Mouse (Mus musculus) ES-E14 (cell line): ENCODE data around the gene Cpxm2. TPM values are rescaled to one million over a fixed set of nuclear protein-coding genes. Genes with fewer than 3 reads are reported as not detected.
A peak's percentile ranks its signal among the peaks of the same experiment; 100 is the strongest.

Experiments
- DNase-seq: peaks from one replicate; pipeline ENCODE4 v3.0.0-alpha.2; 2013; ENCODE audit warnings: low read depth, low spot score
- H3K27ac ChIP-seq: 2 replicates; pipeline ENCODE4 v1.5.1; 2012; ENCODE audit warnings: low read depth, mild to moderate bottlenecking, low read length, moderate library complexity, mixed read lengths; ENCODE audit not compliant: poor library complexity, insufficient read depth, severe bottlenecking
- H3K36me3 ChIP-seq: 2 replicates; pipeline ENCODE4 v1.6.1; 2012; ENCODE audit warnings: mild to moderate bottlenecking, low read length, moderate library complexity, mixed read lengths; ENCODE audit not compliant: control insufficient read depth, poor library complexity, insufficient read depth, severe bottlenecking
- H3K4me1 ChIP-seq, 2 experiments: fragments of 150-350 bp in 1 of 2; sonication (generic) in 1 of 2; 2 replicates each; pipeline ENCODE4 v1.6.1; 2012; ENCODE audit warnings: low read length in 2 of 2, mild to moderate bottlenecking in 1 of 2, mixed read lengths in 1 of 2; ENCODE audit not compliant: control insufficient read depth in 2 of 2, insufficient read depth in 2 of 2, poor library complexity in 1 of 2
- H3K4me3 ChIP-seq, 2 experiments: fragments of 150-350 bp in 1 of 2; sonication (generic) in 1 of 2; 2 replicates each; pipeline ENCODE4 v1.5.1; 2012; ENCODE audit warnings: low read length in 2 of 2, low read depth in 1 of 2, mild to moderate bottlenecking in 1 of 2, mixed read lengths in 1 of 2; ENCODE audit not compliant: insufficient read depth in 1 of 2, poor library complexity in 1 of 2, severe bottlenecking in 1 of 2
- H3K9ac ChIP-seq: 2 replicates; pipeline ENCODE4 v1.6.1; 2012; ENCODE audit warnings: low read depth, mild to moderate bottlenecking, low read length, mixed read lengths; ENCODE audit not compliant: poor library complexity, insufficient read depth, severe bottlenecking
- H3K9me3 ChIP-seq: fragments of 150-350 bp; sonication (generic); 2 replicates; pipeline ENCODE4 v1.6.1; 2012; ENCODE audit warnings: low read depth, mild to moderate bottlenecking, low read length; ENCODE audit not compliant: control insufficient read depth, insufficient read depth
- CHD2 ChIP-seq: IDR thresholded peaks from 2 replicates; pipeline ENCODE4 v1.6.1; 2014; ENCODE audit warnings: mild to moderate bottlenecking, low read depth, low read length, inconsistent platforms
- HCFC1 ChIP-seq: IDR thresholded peaks from 2 replicates; pipeline ENCODE4 v1.6.1; 2012; ENCODE audit warnings: low read length, inconsistent platforms, borderline replicate concordance; ENCODE audit not compliant: insufficient read depth
- MAFK ChIP-seq: IDR thresholded peaks from 2 replicates; pipeline ENCODE4 v1.6.1; 2014; ENCODE audit warnings: mild to moderate bottlenecking, low read depth, low read length, inconsistent platforms; ENCODE audit not compliant: insufficient read depth
- ZC3H11A ChIP-seq: IDR thresholded peaks from 2 replicates; pipeline ENCODE4 v1.6.1; 2012; ENCODE audit warnings: low read depth, mild to moderate bottlenecking, inconsistent platforms, low read length, borderline replicate concordance
- ZNF384 ChIP-seq: IDR thresholded peaks from 2 replicates; pipeline ENCODE4 v1.6.1; 2012; ENCODE audit warnings: low read depth, low read length, inconsistent platforms
- in situ Hi-C, 2 experiments: fragments of 600-800 bp; cut with MboI; formaldehyde crosslinking; loops; one replicate each; pipeline ENCODE4 v1.15.1; 2025; ENCODE audit warnings: low sequenced_read_pairs in 2 of 2, inconsistent platforms in 1 of 2; ENCODE audit not compliant: unreplicated experiment in 2 of 2
- total RNA-seq: library from RNA; depleted of rRNA; stranded (reverse); fragments of 300-350 nt; gene quantifications from 2 replicates; pipeline ENCODE4 v1.2.3, GENCODE M21; 2012; rRNA removed

The Cpxm2 gene
- total RNA-seq: 0.76 and 1.2 TPM in 2 replicates

DNA sequence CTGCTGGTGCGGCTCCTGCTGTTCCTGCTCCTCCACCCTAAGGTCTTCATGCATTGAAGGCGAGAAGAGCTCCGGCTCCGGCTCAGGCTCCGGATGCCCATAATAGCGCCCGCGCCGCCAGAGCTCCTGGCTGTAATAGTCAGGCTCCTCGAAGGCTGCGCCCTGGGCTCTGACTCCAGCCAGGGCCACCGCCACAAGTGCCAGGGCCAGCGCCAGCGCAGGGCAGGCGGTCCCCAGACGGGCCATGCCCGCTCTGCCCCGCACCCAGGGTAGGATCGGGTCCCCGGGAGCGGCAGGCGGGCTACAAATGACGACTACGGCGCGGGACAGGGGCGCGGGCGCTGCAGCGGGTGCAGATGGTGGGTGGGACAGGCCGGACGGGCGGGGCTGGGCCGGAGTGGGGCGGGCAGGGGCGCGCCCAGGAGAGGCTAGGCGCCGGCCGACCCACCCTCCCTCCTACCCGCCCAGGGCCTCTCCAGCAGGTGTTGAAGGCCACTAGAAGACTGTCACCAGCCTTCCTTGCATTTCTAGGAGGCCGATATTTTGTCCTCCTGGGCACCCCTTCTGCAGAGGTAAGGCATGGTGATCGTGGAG lies at the start of gene Cpxm2:
TSS of gene Cpxm2 (minus strand) at position 372 of the 594 bp plus-strand sequence.
- in situ Hi-C loops: no loop called here
- no peak for DNase-seq
- TF ChIP-seq ZNF384 (no peak), CHD2 (no peak), MAFK (no peak), HCFC1 (no peak), ZC3H11A (no peak)
- Histone ChIP-seq H3K4me3 (peak within 1 kb of the TSS; percentile 68 to 76), H3K27ac (no peak within 1 kb of the TSS), H3K4me1 (0 out of 4 replicates have a peak, but pooled peaks cover 0 to 2% of the 10 kb centered on the region in 2 experiments), H3K36me3 (no peaks in the 10 kb centered on the region), H3K9ac (peak within 1 kb of the TSS; percentile 48; the same call in 1 of the 2 replicates), H3K9me3 (no peaks in the 10 kb centered on the region)

DNA sequence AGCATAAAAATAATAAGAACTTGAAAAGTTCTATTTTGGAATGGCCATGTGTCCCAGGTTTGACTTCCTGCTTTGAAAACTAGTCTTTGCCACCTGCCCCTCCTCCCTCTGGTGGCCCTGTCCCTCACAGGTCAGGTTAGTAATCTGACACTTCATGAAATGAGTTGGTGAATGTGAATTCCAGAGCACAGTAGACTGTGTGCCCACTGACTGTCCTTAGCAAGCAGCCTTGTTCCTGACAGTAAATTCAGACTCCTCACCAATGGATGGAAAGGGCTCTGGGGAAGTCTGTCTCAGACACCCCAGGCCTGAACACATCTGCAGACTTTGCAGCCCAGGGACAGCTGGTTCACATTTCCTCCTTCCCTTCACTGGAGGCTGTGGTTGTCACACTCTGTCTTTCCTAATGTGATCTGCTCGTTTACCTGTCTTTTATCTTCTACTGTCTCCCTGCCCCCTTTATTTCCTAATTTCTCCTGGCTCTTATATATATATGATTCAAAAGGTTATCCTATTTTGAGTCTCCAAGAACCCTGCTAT lies 49.6 kb upstream of the Cpxm2 start:
- H3K9me3 ChIP-seq: no peaks in the 10 kb centered on the region
- DNase-seq: no peak
- no peaks in the 10 kb centered on the region for H3K36me3 ChIP-seq
- H3K4me3 ChIP-seq: no peak overlapping the region
- no peak for TF ChIP-seq ZC3H11A
- no peak for TF ChIP-seq MAFK
- TF ChIP-seq HCFC1: no peak
- TF ChIP-seq ZNF384: no peak
- no peak for TF ChIP-seq CHD2
- H3K9ac ChIP-seq: no peak overlapping the region
- in situ Hi-C loops: no loop called here
- no peak overlapping the region for H3K27ac ChIP-seq
- no peaks in the 10 kb centered on the region for H3K4me1 ChIP-seq

DNA sequence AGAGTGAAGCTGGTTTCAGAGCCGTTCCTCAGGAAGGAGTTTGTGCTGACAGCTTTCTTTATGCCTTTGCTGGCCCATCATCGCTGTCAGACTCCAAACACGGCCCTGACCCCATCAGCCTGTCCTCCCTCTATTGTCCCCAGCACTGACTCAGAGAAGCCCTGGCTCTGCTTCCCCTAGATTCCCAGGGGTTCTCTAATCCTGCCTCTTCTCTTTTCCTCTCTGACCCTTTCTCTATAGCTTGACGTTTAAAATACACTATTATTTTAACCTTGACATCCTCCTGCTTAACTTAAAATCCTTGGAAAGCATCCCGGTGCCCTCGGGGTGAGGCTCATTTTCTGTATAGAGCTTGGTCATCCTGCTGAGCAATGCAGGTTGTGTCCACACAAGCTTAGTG lies 45.1 kb upstream of the Cpxm2 start:
- H3K36me3 ChIP-seq: no peaks in the 10 kb centered on the region
- TF ChIP-seq MAFK: no peak
- no peak for TF ChIP-seq CHD2
- no peak for TF ChIP-seq HCFC1
- no peak for TF ChIP-seq ZC3H11A
- no peak for TF ChIP-seq ZNF384
- H3K27ac ChIP-seq: no peak overlapping the region
- no peak overlapping the region for H3K4me3 ChIP-seq
- DNase-seq: no peak
- H3K9ac ChIP-seq: no peak overlapping the region
- in situ Hi-C loops: no loop called here
- H3K9me3 ChIP-seq: no peaks in the 10 kb centered on the region
- H3K4me1 ChIP-seq: no peaks in the 10 kb centered on the region

DNA sequence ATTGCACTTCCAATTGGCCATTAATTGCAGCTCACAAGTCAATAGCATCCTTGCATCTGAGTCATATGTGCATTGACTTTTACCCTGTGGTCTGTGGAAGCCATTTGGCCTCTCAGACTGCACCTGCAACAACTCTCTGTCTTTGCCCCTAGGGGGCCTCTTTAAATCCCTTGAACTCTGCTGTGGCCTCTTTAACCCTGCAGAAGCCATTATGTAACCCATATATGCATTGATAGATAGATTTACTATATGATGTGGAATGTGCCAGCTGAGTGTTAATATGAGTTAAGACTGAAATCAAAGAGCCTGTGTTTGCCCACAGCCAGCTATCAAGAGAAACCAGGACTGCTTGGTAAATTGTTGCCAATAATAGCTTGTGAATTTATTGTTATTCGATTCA lies 44.3 kb upstream of the Cpxm2 start:
- H3K27ac ChIP-seq: no peak overlapping the region
- DNase-seq: no peak
- no peaks in the 10 kb centered on the region for H3K36me3 ChIP-seq
- no peak for TF ChIP-seq CHD2
- no peak for TF ChIP-seq ZNF384
- no peak for TF ChIP-seq ZC3H11A
- TF ChIP-seq HCFC1: no peak
- no peak for TF ChIP-seq MAFK
- no peak overlapping the region for H3K4me3 ChIP-seq
- H3K9ac ChIP-seq: no peak overlapping the region
- in situ Hi-C loops: no loop called here
- no peaks in the 10 kb centered on the region for H3K9me3 ChIP-seq
- no peaks in the 10 kb centered on the region for H3K4me1 ChIP-seq
